Mouse (Mus musculus) CH12.LX (cell line): Measurements from ENCODE around the gene Agfg1. TPM values are rescaled to one million over a fixed set of nuclear protein-coding genes. Genes with fewer than 3 reads are reported as not detected.
"Not testable (repeated sequence)": the region's sequence is repeated elsewhere in the genome, so short reads cannot be mapped to it uniquely, and the experiment has no call there.

Experiments used
- DNase-seq: peaks from one replicate; pipeline ENCODE4 v3.0.0-alpha.2; 2013; ENCODE audit errors: extremely low read depth
- H3K27ac ChIP-seq: 2 replicates; pipeline ENCODE4 v1.5.1; 2012; ENCODE audit warnings: low read depth, mild to moderate bottlenecking, control low read depth, moderate library complexity; ENCODE audit not compliant: insufficient read depth
- H3K27me3 ChIP-seq: replicated peaks from 2 replicates; pipeline ENCODE3; 2012; ENCODE audit warnings: inconsistent platforms
- H3K36me3 ChIP-seq, 2 experiments: replicated peaks in 1 of 2; 2 replicates each; pipeline versions ENCODE3 to v1.6.1; 2012; ENCODE audit warnings: inconsistent platforms in 1 of 2, low read length in 1 of 2, mild to moderate bottlenecking in 1 of 2, mixed read lengths in 1 of 2, moderate library complexity in 1 of 2; ENCODE audit not compliant: control insufficient read depth in 1 of 2, insufficient read depth in 1 of 2
- H3K4me1 ChIP-seq, 2 experiments: 2 replicates each; pipeline ENCODE4 v1.6.1; 2012; ENCODE audit warnings: inconsistent platforms in 1 of 2, moderate library complexity in 1 of 2; ENCODE audit not compliant: insufficient read depth in 2 of 2, control insufficient read depth in 1 of 2
- H3K4me2 ChIP-seq: 2 replicates; pipeline ENCODE4 v1.6.1; 2012; ENCODE audit warnings: low read depth, mild to moderate bottlenecking, control low read depth; ENCODE audit not compliant: poor library complexity, insufficient read depth, severe bottlenecking
- H3K4me3 ChIP-seq, 3 experiments: fragments of 150-350 bp in 1 of 3; sonication (generic) in 1 of 3; replicated peaks in 1 of 3; 2 replicates each; pipeline versions ENCODE3 to v1.5.1; 2011 to 2012; ENCODE audit warnings: low read depth in 2 of 3, low read length in 2 of 3, mild to moderate bottlenecking in 2 of 3, moderate library complexity in 2 of 3, control low read depth in 1 of 3, improper control_type of control experiment in 1 of 3, inconsistent platforms in 1 of 3, mixed read lengths in 1 of 3; ENCODE audit not compliant: poor library complexity in 1 of 3
- H3K79me2 ChIP-seq: replicated peaks from 2 replicates; pipeline ENCODE4 v1.6.1; 2012; ENCODE audit warnings: mild to moderate bottlenecking, moderate library complexity; ENCODE audit not compliant: control insufficient read depth, poor library complexity, insufficient read depth, severe bottlenecking; ENCODE audit errors: extremely low read depth
- H3K9ac ChIP-seq: 2 replicates; pipeline ENCODE4 v1.6.1; 2012; ENCODE audit warnings: low read depth, mild to moderate bottlenecking, control low read depth, moderate library complexity; ENCODE audit not compliant: insufficient read depth
- H3K9me3 ChIP-seq: replicated peaks from 2 replicates; pipeline ENCODE3; 2012; ENCODE audit warnings: low read length, inconsistent platforms, mixed read lengths
- CHD1 ChIP-seq: IDR thresholded peaks from 2 replicates; pipeline ENCODE4 v1.6.1; 2012; ENCODE audit warnings: low read depth, low read length, improper control_type of control experiment, inconsistent platforms
- CTCF ChIP-seq, 2 experiments: IDR thresholded peaks in 1 of 2; conservative IDR thresholded peaks in 1 of 2; 2 replicates each; pipeline ENCODE4 v1.5.1; 2011 to 2012; ENCODE audit warnings: low read depth in 2 of 2, low read length in 2 of 2, improper control_type of control experiment in 1 of 2, inconsistent platforms in 1 of 2, mild to moderate bottlenecking in 1 of 2, moderate library complexity in 1 of 2
- E2F4 ChIP-seq: IDR thresholded peaks from 2 replicates; pipeline ENCODE4 v1.6.1; 2011; ENCODE audit warnings: low read depth, low read length, improper control_type of control experiment; ENCODE audit not compliant: insufficient replicate concordance
- ELF1 ChIP-seq: IDR thresholded peaks from 2 replicates; pipeline ENCODE4 v1.6.1; 2014; ENCODE audit warnings: low read depth, mild to moderate bottlenecking, inconsistent platforms, low read length, improper control_type of control experiment
- ETS1 ChIP-seq: conservative IDR thresholded peaks from 2 replicates; pipeline ENCODE4 v1.6.1; 2012; ENCODE audit warnings: low read depth, mild to moderate bottlenecking, inconsistent platforms, low read length, improper control_type of control experiment, moderate library complexity
- GABPA ChIP-seq: IDR thresholded peaks from 2 replicates; pipeline ENCODE4 v1.6.1; 2012; ENCODE audit warnings: low read depth, low read length, improper control_type of control experiment, inconsistent platforms; ENCODE audit not compliant: insufficient replicate concordance
- IRF4 ChIP-seq: IDR thresholded peaks from 2 replicates; pipeline ENCODE4 v1.6.1; 2014; ENCODE audit warnings: low read depth, mild to moderate bottlenecking, inconsistent platforms, low read length, improper control_type of control experiment
- JUND ChIP-seq: conservative IDR thresholded peaks from 2 replicates; pipeline ENCODE4 v1.6.1; 2011; ENCODE audit warnings: low read depth, low read length, improper control_type of control experiment
- MAFK ChIP-seq: IDR thresholded peaks from 2 replicates; pipeline ENCODE4 v1.6.1; 2011; ENCODE audit warnings: low read length, improper control_type of control experiment; ENCODE audit not compliant: insufficient replicate concordance
- MAZ ChIP-seq: IDR thresholded peaks from 2 replicates; pipeline ENCODE4 v1.6.1; 2012; ENCODE audit warnings: low read depth, mild to moderate bottlenecking, inconsistent platforms, low read length, improper control_type of control experiment, moderate library complexity
- MXI1 ChIP-seq: IDR thresholded peaks from 2 replicates; pipeline ENCODE4 v1.6.1; 2011; ENCODE audit warnings: mild to moderate bottlenecking, low read depth, low read length, improper control_type of control experiment
- MYC ChIP-seq: IDR thresholded peaks from 2 replicates; pipeline ENCODE4 v1.6.1; 2011; ENCODE audit warnings: low read depth, mild to moderate bottlenecking, improper control_type of control experiment, low read length
- NELFE ChIP-seq: IDR thresholded peaks from 2 replicates; pipeline ENCODE4 v1.6.1; 2011; ENCODE audit warnings: low read depth, low read length, improper control_type of control experiment
- NRF1 ChIP-seq: IDR thresholded peaks from 2 replicates; pipeline ENCODE4 v1.6.1; 2014; ENCODE audit warnings: low read depth, mild to moderate bottlenecking, inconsistent platforms, low read length, improper control_type of control experiment, moderate library complexity
- RCOR1 ChIP-seq: conservative IDR thresholded peaks from 2 replicates; pipeline ENCODE4 v1.6.1; 2012; ENCODE audit warnings: low read depth, mild to moderate bottlenecking, inconsistent platforms, low read length, improper control_type of control experiment
- TBP ChIP-seq: conservative IDR thresholded peaks from 2 replicates; pipeline ENCODE4 v1.6.1; 2011; ENCODE audit warnings: low read depth, low read length, improper control_type of control experiment
- USF1 ChIP-seq: IDR thresholded peaks from 2 replicates; pipeline ENCODE4 v1.6.1; 2014; ENCODE audit warnings: low read depth, mild to moderate bottlenecking, inconsistent platforms, low read length, improper control_type of control experiment
- USF2 ChIP-seq: conservative IDR thresholded peaks from 2 replicates; pipeline ENCODE4 v1.6.1; 2011; ENCODE audit warnings: low read depth, low read length, improper control_type of control experiment
- ZKSCAN1 ChIP-seq: IDR thresholded peaks from 2 replicates; pipeline ENCODE4 v1.6.1; 2012; ENCODE audit warnings: low read depth, inconsistent platforms, low read length, improper control_type of control experiment, borderline replicate concordance
- ZMIZ1 ChIP-seq: IDR thresholded peaks from 2 replicates; pipeline ENCODE4 v1.6.1; 2012; ENCODE audit warnings: low read depth, mild to moderate bottlenecking, inconsistent platforms, low read length, improper control_type of control experiment
- dilution Hi-C: fragments of 300-500 bp; cut with MboI; formaldehyde crosslinking; loops from 2 replicates; pipeline ENCODE4 v1.14.3; 2020; ENCODE audit warnings: low sequenced_read_pairs; ENCODE audit not compliant: extremely low pct_unique_long_range_greater_than_20kb, extremely low pct_ligation_motif_present
- in situ Hi-C: fragments of 300-500 bp; cut with MboI; formaldehyde crosslinking; loops from 3 replicates; pipeline ENCODE4 v1.14.3; 2019; ENCODE audit warnings: low sequenced_read_pairs, low pct_ligation_motif_present, low pct_unique_long_range_greater_than_20kb, mixed read lengths
- polyA plus RNA-seq: library from polyadenylated mRNA; unstranded; fragments of >175 nt; gene quantifications from 2 replicates; pipeline ENCODE4 v1.2.1, GENCODE M21; 2012; ENCODE audit warnings: low read depth; ENCODE audit not compliant: insufficient read length
- total RNA-seq, 2 experiments: library from RNA; depleted of rRNA; stranded (reverse); fragments of 300-350 nt in 1 of 2; fragments of >200 nt in 1 of 2; gene quantifications; 2 replicates each; pipeline ENCODE4 v1.2.3; 2012 to 2014

The Agfg1 gene
- total and polyA plus RNA-seq, 3 experiments: 59.0 to 127 (median 106) TPM

DNA sequence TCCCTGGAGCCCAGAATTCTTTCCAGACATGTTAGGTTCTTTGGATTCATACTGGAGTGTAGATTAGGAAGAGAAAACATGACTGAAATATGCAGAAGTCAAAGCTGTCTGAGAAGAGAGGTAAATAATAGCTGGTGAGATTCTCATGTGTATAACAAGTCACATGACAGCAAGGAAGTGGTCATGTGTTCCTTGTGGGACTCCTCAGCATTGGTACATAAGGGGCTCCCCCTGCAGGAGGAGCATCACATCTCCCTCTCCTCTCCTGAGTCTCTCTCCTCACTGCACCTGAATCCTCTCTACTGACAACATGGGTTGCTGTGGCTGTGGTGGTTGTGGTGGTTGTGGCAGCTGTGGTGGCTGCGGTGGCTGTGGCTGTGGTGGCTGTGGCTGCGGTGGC, 106.7 kb downstream of the Agfg1 start:
- TF ChIP-seq USF2 (0 out of 2 replicates have a peak, but pooled peaks have one; percentile 26), CTCF (conservative IDR thresholded peaks at IDR 0.05 in 1 of 2, IDR thresholded peaks at IDR 0.05 in 1 of 2; ENCODE audit: low read depth in 2 of 2, low read length in 2 of 2) (peak in 1 of 2 experiments; percentile 2; a peak in 1 of 4 replicates), USF1 (peak; percentile 18; the same call in 1 of the 2 replicates)
- DNase-seq, H3K4me2 ChIP-seq, H3K79me2 ChIP-seq, H3K4me1 ChIP-seq, in situ Hi-C loops, dilution Hi-C loops, H3K4me3 ChIP-seq, H3K9me3 ChIP-seq, H3K9ac ChIP-seq, H3K27ac ChIP-seq, H3K27me3 ChIP-seq, H3K36me3 ChIP-seq: not testable (repeated sequence)

DNA sequence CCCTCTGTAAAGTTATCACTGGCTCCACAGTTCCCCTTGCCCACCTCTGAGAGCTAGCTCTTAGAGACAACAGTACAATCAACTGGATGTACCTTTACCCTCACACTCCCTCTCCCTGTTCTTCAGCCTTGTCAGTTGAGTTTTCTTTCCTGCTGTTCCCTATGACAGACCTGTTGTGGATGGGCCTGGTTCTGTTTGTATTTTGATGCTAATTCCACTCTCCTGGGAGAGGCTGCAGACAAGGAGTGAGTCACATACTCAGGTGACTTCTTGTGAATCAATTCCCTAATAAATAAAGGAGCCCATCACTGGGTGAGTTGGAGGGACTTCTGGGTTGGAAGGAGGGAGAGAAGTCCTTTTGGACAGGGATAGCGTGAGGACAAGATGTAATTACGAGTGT, 109.3 kb downstream of the Agfg1 start:
- dilution Hi-C loops (no loop called here), in situ Hi-C loops (no loop called here)
- Histone ChIP-seq H3K27ac (no peak overlapping the region), H3K4me1 (no peaks in the 10 kb centered on the region), H3K27me3 (no peaks in the 10 kb centered on the region), H3K79me2 (no peaks in the 10 kb centered on the region), H3K9ac (no peak overlapping the region), H3K4me2 (no peak overlapping the region), H3K9me3 (no peaks in the 10 kb centered on the region), H3K4me3 (no peak overlapping the region), H3K36me3 (no peaks in the 10 kb centered on the region)
- no peak for TF ChIP-seq MYC
- no peak for TF ChIP-seq GABPA
- TF ChIP-seq ZKSCAN1: no peak
- TF ChIP-seq ELF1: no peak
- TF ChIP-seq IRF4: no peak
- TF ChIP-seq ETS1: no peak
- no peak for TF ChIP-seq E2F4
- TF ChIP-seq RCOR1: no peak
- TF ChIP-seq CHD1: no peak
- no peak for TF ChIP-seq NELFE
- no peak for TF ChIP-seq TBP
- no peak for TF ChIP-seq MAFK
- TF ChIP-seq USF2: no peak
- no peak for TF ChIP-seq MAZ
- TF ChIP-seq ZMIZ1: no peak
- no peak for TF ChIP-seq NRF1
- TF ChIP-seq JUND: no peak
- no peak for TF ChIP-seq MXI1
- no peak for DNase-seq

Other genes with a start within 250 kb of the Agfg1 start
- gene Mff, start 114.6 kb upstream of the Agfg1 start, total RNA-seq (2012; rRNA removed): 90.7 and 95.3 TPM in 2 replicates
- 169 and 210 TPM in 2 replicates for gene Mff, start 114.6 kb upstream of the Agfg1 start, total RNA-seq (2014; rRNA removed)
- 155 and 232 TPM in 2 replicates for gene Mff, start 114.6 kb upstream of the Agfg1 start, polyA plus RNA-seq
- gene Tm4sf20, start 71.0 kb upstream of the Agfg1 start, total RNA-seq (2012; rRNA removed): not detected in 2 replicates
- not detected in 2 replicates for gene Tm4sf20, start 71.0 kb upstream of the Agfg1 start, total RNA-seq (2014; rRNA removed)
- gene Tm4sf20, start 71.0 kb upstream of the Agfg1 start, polyA plus RNA-seq: not detected in 2 replicates
- gene Gm47791, start 68.2 kb upstream of the Agfg1 start, total RNA-seq (2012; rRNA removed): not detected in 2 replicates
- gene Gm47791, start 68.2 kb upstream of the Agfg1 start, total RNA-seq (2014; rRNA removed): not detected in 2 replicates
- not detected in 2 replicates for gene Gm47791, start 68.2 kb upstream of the Agfg1 start, polyA plus RNA-seq
- 0.17 TPM in 1 of 2 replicates, not detected in the other for gene A030005L19Rik, start 73.8 kb downstream of the Agfg1 start, total RNA-seq (2012; rRNA removed)
- not detected in 2 replicates for gene A030005L19Rik, start 73.8 kb downstream of the Agfg1 start, total RNA-seq (2014; rRNA removed)
- gene A030005L19Rik, start 73.8 kb downstream of the Agfg1 start, polyA plus RNA-seq: 0.31 TPM in 1 of 2 replicates, not detected in the other
- not detected in 2 replicates for gene A030014E15Rik, start 85.4 kb downstream of the Agfg1 start, total RNA-seq (2012; rRNA removed)
- gene A030014E15Rik, start 85.4 kb downstream of the Agfg1 start, total RNA-seq (2014; rRNA removed): not detected in 2 replicates
- gene A030014E15Rik, start 85.4 kb downstream of the Agfg1 start, polyA plus RNA-seq: not detected in 2 replicates
- not detected in 2 replicates for gene Gm6217, start 91.9 kb downstream of the Agfg1 start, total RNA-seq (2012; rRNA removed)
- not detected in 2 replicates for gene Gm6217, start 91.9 kb downstream of the Agfg1 start, total RNA-seq (2014; rRNA removed)
- gene Gm6217, start 91.9 kb downstream of the Agfg1 start, polyA plus RNA-seq: not detected in 2 replicates
- not detected in 2 replicates for gene A030003K21Rik, start 103.9 kb downstream of the Agfg1 start, total RNA-seq (2012; rRNA removed)
- not detected in 2 replicates for gene A030003K21Rik, start 103.9 kb downstream of the Agfg1 start, total RNA-seq (2014; rRNA removed)
- gene A030003K21Rik, start 103.9 kb downstream of the Agfg1 start, polyA plus RNA-seq: not detected in 2 replicates
- gene Gm7544, start 116.5 kb downstream of the Agfg1 start, total RNA-seq (2012; rRNA removed): not detected in 2 replicates
- not detected in 2 replicates for gene Gm7544, start 116.5 kb downstream of the Agfg1 start, total RNA-seq (2014; rRNA removed)
- gene Gm7544, start 116.5 kb downstream of the Agfg1 start, polyA plus RNA-seq: not detected in 2 replicates
- not detected in 2 replicates for gene Gm47955, start 120.8 kb downstream of the Agfg1 start, total RNA-seq (2012; rRNA removed)
- not detected in 2 replicates for gene Gm47955, start 120.8 kb downstream of the Agfg1 start, total RNA-seq (2014; rRNA removed)
- not detected in 2 replicates for gene Gm47955, start 120.8 kb downstream of the Agfg1 start, polyA plus RNA-seq
- gene Gm47959, start 161.1 kb downstream of the Agfg1 start, total RNA-seq (2012; rRNA removed): not detected in 2 replicates
- gene Gm47959, start 161.1 kb downstream of the Agfg1 start, total RNA-seq (2014; rRNA removed): not detected in 2 replicates
- not detected in 2 replicates for gene Gm47959, start 161.1 kb downstream of the Agfg1 start, polyA plus RNA-seq
- 1.5 and 3.1 TPM in 2 replicates for gene Slc19a3, start 199.0 kb downstream of the Agfg1 start, total RNA-seq (2012; rRNA removed)
- 0.84 and 1.3 TPM in 2 replicates for gene Slc19a3, start 199.0 kb downstream of the Agfg1 start, total RNA-seq (2014; rRNA removed)
- gene Slc19a3, start 199.0 kb downstream of the Agfg1 start, polyA plus RNA-seq: 0.46 and 0.59 TPM in 2 replicates
- gene Krtap28-10, start 203.0 kb downstream of the Agfg1 start, total RNA-seq (2012; rRNA removed): not detected in 2 replicates
- gene Krtap28-10, start 203.0 kb downstream of the Agfg1 start, total RNA-seq (2014; rRNA removed): not detected in 2 replicates
- not detected in 2 replicates for gene Krtap28-10, start 203.0 kb downstream of the Agfg1 start, polyA plus RNA-seq
- not detected in 2 replicates for gene Gm47969, start 205.4 kb downstream of the Agfg1 start, total RNA-seq (2012; rRNA removed)
- not detected in 2 replicates for gene Gm47969, start 205.4 kb downstream of the Agfg1 start, total RNA-seq (2014; rRNA removed)
- not detected in 2 replicates for gene Gm47969, start 205.4 kb downstream of the Agfg1 start, polyA plus RNA-seq
- gene A030005K14Rik, start 219.9 kb downstream of the Agfg1 start, total RNA-seq (2012; rRNA removed): not detected in 2 replicates
- not detected in 2 replicates for gene A030005K14Rik, start 219.9 kb downstream of the Agfg1 start, total RNA-seq (2014; rRNA removed)
- gene A030005K14Rik, start 219.9 kb downstream of the Agfg1 start, polyA plus RNA-seq: not detected in 2 replicates
- gene Krtap28-13, start 221.4 kb downstream of the Agfg1 start, total RNA-seq (2012; rRNA removed): not detected in 2 replicates
- not detected in 2 replicates for gene Krtap28-13, start 221.4 kb downstream of the Agfg1 start, total RNA-seq (2014; rRNA removed)
- gene Krtap28-13, start 221.4 kb downstream of the Agfg1 start, polyA plus RNA-seq: not detected in 2 replicates